Mouse (Mus musculus) neutrophil, adult 65 days (primary cell): Measurements from ENCODE around the gene Msn. TPM values are rescaled to one million over a fixed set of nuclear protein-coding genes. Genes with fewer than 3 reads are reported as not detected.

Experiments used
- total RNA-seq: library from RNA; stranded (reverse); gene quantifications from 2 replicates; pipeline ENCODE4 v1.2.4, GENCODE M21; 2023

Msn gene
- 491 and 496 TPM in 2 replicates for total RNA-seq

GRCm38 (mm10) chrX:96095509-96096499 is at the start of gene Msn:
Msn (plus strand) TSS chrX:96096042.

Other genes with a start within 250 kb of the Msn start
- 11.9 and 15.9 TPM in 2 replicates for gene Las1l, start 139.1 kb upstream of the Msn start, total RNA-seq
- gene Vsig4, start 197.4 kb downstream of the Msn start, total RNA-seq, result not detected in 2 replicates